Mouse (Mus musculus) left cerebral cortex, postnatal 36 days (tissue): ENCODE results near the gene Ftsj1. TPM values are rescaled to one million over a fixed set of nuclear protein-coding genes. Genes with fewer than 3 reads are reported as not detected.

Experiments used
- total RNA-seq, 2 experiments: library from RNA; stranded (reverse); gene quantifications; 2 replicates each; pipeline ENCODE4 v1.2.3; 2021

Ftsj1 gene
- total RNA-seq, 2 experiments from 2014 or later = 22.8 to 27.2 TPM

Other genes starting within 250 kb of the Ftsj1 start
- gene Glod5, start 233.9 kb downstream of the Ftsj1 start, total RNA-seq = under 1 TPM in 1 of 2 experiments, not detected in 1; 0.69 TPM
- gene Suv39h1, start 177.6 kb downstream of the Ftsj1 start, total RNA-seq = 10 to 100 TPM; 28.3 TPM
- 1 to 10 TPM; 1.5 to 1.6 TPM for gene Was, start 161.9 kb downstream of the Ftsj1 start, total RNA-seq
- gene Wdr13, start 119.5 kb downstream of the Ftsj1 start, total RNA-seq = 100 to 1,000 TPM; 203 TPM
- gene Rbm3, start 106.5 kb downstream of the Ftsj1 start, total RNA-seq = 100 to 1,000 TPM; 124 to 126 TPM
- 10 to 100 TPM; 15.9 to 16.8 TPM for gene Tbc1d25, start 76.2 kb downstream of the Ftsj1 start, total RNA-seq
- 10 to 100 TPM; 33.5 to 35.9 TPM for gene Ebp, start 58.9 kb downstream of the Ftsj1 start, total RNA-seq
- gene Porcn, start 45.9 kb downstream of the Ftsj1 start, total RNA-seq = 10 to 100 TPM; 74.4 to 76.7 TPM
- gene Slc38a5, start 18.7 kb upstream of the Ftsj1 start, total RNA-seq = 1 to 10 TPM; 2.3 to 4.3 TPM
- not detected for gene Ssxb10, start 75.0 kb upstream of the Ftsj1 start, total RNA-seq
- gene Ssxb9, start 114.6 kb upstream of the Ftsj1 start, total RNA-seq = not detected
- not detected for gene Ssxb1, start 160.9 kb upstream of the Ftsj1 start, total RNA-seq
- gene Ssxb2, start 209.3 kb upstream of the Ftsj1 start, total RNA-seq = not detected